Mouse (Mus musculus): Measurements from ENCODE around the gene Ralb.

GRCm38 (mm10) chr1:119456671-119457527 lies 47.7 kb downstream of the Ralb start:
- TF ChIP-seq CTCF (IDR thresholded peaks at IDR 0.05; ENCODE audit: extremely low read depth, insufficient read depth, low read length) (no peak), POLR2A (IDR thresholded peaks at IDR 0.05; ENCODE audit: extremely low read depth, insufficient read depth, low read length) (no peak)
